Mouse (Mus musculus): ENCODE data around the gene Wdr5.

DNA sequence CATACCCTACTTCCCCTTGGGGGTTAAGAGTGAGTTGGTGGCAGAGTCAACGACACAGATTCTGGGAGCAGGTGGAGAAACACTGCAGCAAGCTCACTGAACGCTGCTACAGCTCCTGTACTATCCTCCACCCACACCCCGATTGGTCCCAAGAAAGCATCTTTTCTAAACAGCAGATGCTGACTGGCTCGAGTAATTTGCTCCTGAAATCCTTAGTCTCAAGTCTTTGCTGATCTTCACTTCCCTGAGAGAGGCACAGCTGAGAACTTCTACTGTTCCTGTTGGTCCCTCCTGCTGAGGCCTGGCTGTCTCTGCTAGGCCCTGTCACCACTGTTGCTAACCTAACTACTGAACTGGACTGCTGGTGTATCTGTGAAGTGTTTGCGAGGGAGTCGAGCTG is 29.7 kb downstream of the Wdr5 start:
- TF ChIP-seq CTCF (IDR thresholded peaks at IDR 0.05; ENCODE audit: extremely low read depth, insufficient read depth, insufficient read length, insufficient replicate concordance) (no peak), POLR2A (IDR thresholded peaks at IDR 0.05; ENCODE audit: low read depth, low read length) (no peak)
